Mouse (Mus musculus) MEL (cell line): ENCODE results near the gene Calhm2. TPM values are rescaled to one million over a fixed set of nuclear protein-coding genes. Genes with fewer than 3 reads are reported as not detected.
A peak's percentile ranks its signal among the peaks of the same experiment; 100 is the strongest.

ENCODE experiments used
- DNase-seq: peaks from one replicate; pipeline ENCODE4 v3.0.0; 2011; ENCODE audit warnings: low read depth, low spot score
- H3K27ac ChIP-seq: 2 replicates; pipeline ENCODE4 v1.5.1; 2012; ENCODE audit warnings: low read depth, mild to moderate bottlenecking, control low read depth, low read length, moderate library complexity; ENCODE audit not compliant: control insufficient read depth
- H3K27me3 ChIP-seq, 2 experiments: fragments of 150-350 bp in 1 of 2; sonication (generic) in 1 of 2; 2 replicates each; pipeline ENCODE4 v1.6.1; 2012; ENCODE audit warnings: low read length in 2 of 2, mild to moderate bottlenecking in 2 of 2, improper control_type of control experiment in 1 of 2, moderate library complexity in 1 of 2; ENCODE audit not compliant: insufficient read depth in 2 of 2, control insufficient read depth in 1 of 2
- H3K36me3 ChIP-seq, 2 experiments: 2 replicates each; pipeline ENCODE4 v1.6.1; 2012 to 2014; ENCODE audit warnings: low read length in 2 of 2, improper control_type of control experiment in 1 of 2, inconsistent platforms in 1 of 2, mild to moderate bottlenecking in 1 of 2; ENCODE audit not compliant: insufficient read depth in 2 of 2, control insufficient read depth in 1 of 2
- H3K4me1 ChIP-seq, 2 experiments: fragments of 150-350 bp in 1 of 2; sonication (generic) in 1 of 2; 2 replicates each; pipeline ENCODE4 v1.6.1; 2012; ENCODE audit warnings: low read length in 2 of 2, improper control_type of control experiment in 1 of 2, mild to moderate bottlenecking in 1 of 2; ENCODE audit not compliant: insufficient read depth in 2 of 2, control insufficient read depth in 1 of 2
- H3K4me3 ChIP-seq, 2 experiments: fragments of 150-350 bp in 1 of 2; sonication (generic) in 1 of 2; 2 replicates each; pipeline ENCODE4 v1.5.1; 2012; ENCODE audit warnings: low read depth in 2 of 2, low read length in 2 of 2, mild to moderate bottlenecking in 2 of 2, moderate library complexity in 2 of 2, control low read depth in 1 of 2, improper control_type of control experiment in 1 of 2; ENCODE audit not compliant: control insufficient read depth in 1 of 2, insufficient read depth in 1 of 2
- H3K79me2 ChIP-seq: 2 replicates; pipeline ENCODE4 v1.6.1; 2012; ENCODE audit warnings: mild to moderate bottlenecking, low read length, moderate library complexity; ENCODE audit not compliant: control insufficient read depth, poor library complexity, insufficient read depth
- H3K9ac ChIP-seq: 2 replicates; pipeline ENCODE4 v1.6.1; 2012; ENCODE audit warnings: low read depth, mild to moderate bottlenecking, control low read depth, low read length, moderate library complexity; ENCODE audit not compliant: control insufficient read depth, poor library complexity, severe bottlenecking
- H3K9me3 ChIP-seq: fragments of 150-350 bp; sonication (generic); replicated peaks from 2 replicates; pipeline ENCODE4 v1.6.1; 2012; ENCODE audit warnings: mild to moderate bottlenecking, low read length, improper control_type of control experiment, moderate library complexity; ENCODE audit not compliant: insufficient read depth
- BHLHE40 ChIP-seq: IDR thresholded peaks from 2 replicates; pipeline ENCODE4 v1.6.1; 2012; ENCODE audit warnings: low read depth, mild to moderate bottlenecking, inconsistent platforms, low read length, improper control_type of control experiment, borderline replicate concordance
- CHD1 ChIP-seq: IDR thresholded peaks from 2 replicates; pipeline ENCODE4 v1.6.1; 2012; ENCODE audit warnings: low read depth, mild to moderate bottlenecking, inconsistent platforms, low read length, improper control_type of control experiment
- CHD2 ChIP-seq: IDR thresholded peaks from 2 replicates; pipeline ENCODE4 v1.6.1; 2011; ENCODE audit warnings: low read length, improper control_type of control experiment
- ELF1 ChIP-seq: IDR thresholded peaks from 2 replicates; pipeline ENCODE4 v1.6.1; 2014; ENCODE audit warnings: low read depth, mild to moderate bottlenecking, inconsistent platforms, low read length, improper control_type of control experiment, moderate library complexity
- ETS1 ChIP-seq: IDR thresholded peaks from 2 replicates; pipeline ENCODE4 v1.6.1; 2012; ENCODE audit warnings: low read depth, mild to moderate bottlenecking, inconsistent platforms, low read length, improper control_type of control experiment, moderate library complexity
- GABPA ChIP-seq: IDR thresholded peaks from 2 replicates; pipeline ENCODE4 v1.6.1; 2012; ENCODE audit warnings: low read depth, mild to moderate bottlenecking, inconsistent platforms, low read length, improper control_type of control experiment, moderate library complexity
- HCFC1 ChIP-seq: IDR thresholded peaks from 2 replicates; pipeline ENCODE4 v1.6.1; 2012; ENCODE audit warnings: low read depth, mild to moderate bottlenecking, inconsistent platforms, low read length, improper control_type of control experiment, moderate library complexity
- JUND ChIP-seq: IDR thresholded peaks from 2 replicates; pipeline ENCODE4 v1.6.1; 2011; ENCODE audit warnings: low read depth, mild to moderate bottlenecking, improper control_type of control experiment, low read length
- KAT2A ChIP-seq: conservative IDR thresholded peaks from 2 replicates; pipeline ENCODE4 v1.6.1; 2012; ENCODE audit warnings: low read depth, low read length, improper control_type of control experiment, inconsistent platforms
- MAX ChIP-seq: IDR thresholded peaks from 2 replicates; pipeline ENCODE4 v1.6.1; 2011; ENCODE audit warnings: low read length, improper control_type of control experiment
- MAZ ChIP-seq: IDR thresholded peaks from 2 replicates; pipeline ENCODE4 v1.6.1; 2012; ENCODE audit warnings: low read depth, mild to moderate bottlenecking, inconsistent platforms, low read length, improper control_type of control experiment
- MEF2A ChIP-seq: IDR thresholded peaks from 2 replicates; pipeline ENCODE4 v1.6.1; 2014; ENCODE audit warnings: low read depth, mild to moderate bottlenecking, inconsistent platforms, low read length, improper control_type of control experiment; ENCODE audit not compliant: poor library complexity, insufficient replicate concordance, severe bottlenecking; ENCODE audit errors: extremely low read depth
- MXI1 ChIP-seq: IDR thresholded peaks from 2 replicates; pipeline ENCODE4 v1.6.1; 2011; ENCODE audit warnings: mild to moderate bottlenecking, low read depth, low read length, improper control_type of control experiment
- MYB ChIP-seq: IDR thresholded peaks from 2 replicates; pipeline ENCODE4 v1.6.1; 2011; ENCODE audit warnings: mild to moderate bottlenecking, low read depth, low read length, improper control_type of control experiment
- MYC ChIP-seq: IDR thresholded peaks from 2 replicates; pipeline ENCODE4 v1.6.1; 2011; ENCODE audit warnings: low read depth, mild to moderate bottlenecking, low read length, improper control_type of control experiment, moderate library complexity
- NELFE ChIP-seq: IDR thresholded peaks from 2 replicates; pipeline ENCODE4 v1.6.1; 2011; ENCODE audit warnings: low read depth, low read length, improper control_type of control experiment
- NRF1 ChIP-seq: IDR thresholded peaks from 2 replicates; pipeline ENCODE4 v1.6.1; 2014; ENCODE audit warnings: low read depth, mild to moderate bottlenecking, inconsistent platforms, low read length, improper control_type of control experiment, moderate library complexity; ENCODE audit not compliant: poor library complexity, insufficient read depth, severe bottlenecking
- POLR2A ChIP-seq, 2 experiments: IDR thresholded peaks; 2 replicates each; pipeline ENCODE4 v1.6.1; 2011 to 2012; ENCODE audit warnings: low read length in 2 of 2, mild to moderate bottlenecking in 2 of 2, control low read depth in 1 of 2, improper control_type of control experiment in 1 of 2, low read depth in 1 of 2, moderate library complexity in 1 of 2; ENCODE audit not compliant: control insufficient read depth in 1 of 2, insufficient read depth in 1 of 2, poor library complexity in 1 of 2
- POLR2AphosphoS2 ChIP-seq: IDR thresholded peaks from 2 replicates; pipeline ENCODE4 v1.6.1; 2011; ENCODE audit warnings: low read length, improper control_type of control experiment
- POLR2AphosphoS5 ChIP-seq: IDR thresholded peaks from 2 replicates; pipeline ENCODE4 v1.6.1; 2012; ENCODE audit warnings: low read depth, borderline replicate concordance, mild to moderate bottlenecking, inconsistent platforms, low read length, moderate library complexity, mixed read lengths
- RCOR1 ChIP-seq: IDR thresholded peaks from 2 replicates; pipeline ENCODE4 v1.6.1; 2012; ENCODE audit warnings: low read depth, mild to moderate bottlenecking, inconsistent platforms, low read length, improper control_type of control experiment
- SIN3A ChIP-seq: IDR thresholded peaks from 2 replicates; pipeline ENCODE4 v1.6.1; 2012; ENCODE audit warnings: low read length, improper control_type of control experiment, inconsistent platforms
- SMC3 ChIP-seq: IDR thresholded peaks from 2 replicates; pipeline ENCODE4 v1.6.1; 2011; ENCODE audit warnings: low read depth, low read length, improper control_type of control experiment
- TBP ChIP-seq: IDR thresholded peaks from 2 replicates; pipeline ENCODE4 v1.8.0; 2011; ENCODE audit warnings: low read depth, low read length, improper control_type of control experiment
- TCF12 ChIP-seq: IDR thresholded peaks from 2 replicates; pipeline ENCODE4 v1.6.1; 2014; ENCODE audit warnings: low read depth, mild to moderate bottlenecking, inconsistent platforms, low read length, improper control_type of control experiment, moderate library complexity
- USF1 ChIP-seq: IDR thresholded peaks from 2 replicates; pipeline ENCODE4 v1.6.1; 2014; ENCODE audit warnings: low read depth, mild to moderate bottlenecking, inconsistent platforms, low read length, improper control_type of control experiment, moderate library complexity
- USF2 ChIP-seq, 2 experiments: IDR thresholded peaks; 2 replicates each; pipeline ENCODE4 v1.6.1; 2011 to 2012; ENCODE audit warnings: improper control_type of control experiment in 2 of 2, low read length in 2 of 2, borderline replicate concordance in 1 of 2, inconsistent platforms in 1 of 2, low read depth in 1 of 2, mild to moderate bottlenecking in 1 of 2; ENCODE audit not compliant: insufficient read depth in 1 of 2
- ZC3H11A ChIP-seq: IDR thresholded peaks from 2 replicates; pipeline ENCODE4 v1.6.1; 2012; ENCODE audit warnings: low read depth, mild to moderate bottlenecking, inconsistent platforms, low read length, improper control_type of control experiment
- ZKSCAN1 ChIP-seq: IDR thresholded peaks from 2 replicates; pipeline ENCODE4 v1.6.1; 2012; ENCODE audit warnings: low read depth, mild to moderate bottlenecking, inconsistent platforms, low read length, improper control_type of control experiment, moderate library complexity
- ZMIZ1 ChIP-seq: IDR thresholded peaks from 2 replicates; pipeline ENCODE4 v1.6.1; 2012; ENCODE audit warnings: low read depth, mild to moderate bottlenecking, inconsistent platforms, low read length, improper control_type of control experiment, moderate library complexity
- polyA plus RNA-seq, 2 experiments: library from polyadenylated mRNA; stranded (reverse) in 1 of 2; unstranded in 1 of 2; fragments of >175 nt in 1 of 2; fragments of >200 nt in 1 of 2; gene quantifications; 2 replicates each; pipeline versions ENCODE4 v1.2.1 to v1.2.4; 2012; ENCODE audit warnings: low replicate concordance in 2 of 2, low read depth in 1 of 2; ENCODE audit not compliant: insufficient read length in 2 of 2, insufficient read depth in 1 of 2, missing spikeins in 1 of 2
- total RNA-seq: library from RNA; depleted of rRNA; stranded (reverse); fragments of 300-350 nt; gene quantifications from 2 replicates; pipeline ENCODE4 v1.2.3, GENCODE M21; 2012

Calhm2 gene
- total and polyA plus RNA-seq, 3 experiments = 11.1 to 11.2 TPM; not detected in 1

- no peak for DNase-seq
- Histone ChIP-seq H3K4me1 (no peaks in the 10 kb centered on the region), H3K36me3 (peaks cover 0 to 59% of the 10 kb centered on the region in 2 experiments; a peak in 2 of 4 replicates), H3K79me2 (no peaks in the 10 kb centered on the region), H3K27me3 (no peaks in the 10 kb centered on the region), H3K9ac (no peak overlapping the region), H3K9me3 (no peaks in the 10 kb centered on the region), H3K27ac (no peak overlapping the region), H3K4me3 (no peak overlapping the region)
- TF ChIP-seq SIN3A = no peak
Observed at GRCm38 (mm10) chr19:47101080-47101479, 37.0 kb downstream of the Calhm2 start.

- peak; percentile 100 for DNase-seq
- Histone ChIP-seq H3K27ac (peak within 1 kb of the TSS; percentile 66), H3K4me3 (peak within 1 kb of the TSS; percentile 75 to 89), H3K9ac (peak within 1 kb of the TSS; percentile 86), H3K27me3 (no peaks in the 10 kb centered on the region), H3K36me3 (peaks cover 31 to 37% of the 10 kb centered on the region in 2 experiments), H3K9me3 (no peaks in the 10 kb centered on the region), H3K4me1 (peaks cover 10 to 18% of the 10 kb centered on the region in 2 experiments), H3K79me2 (peaks cover 71% of the 10 kb centered on the region)
- peak; percentile 99 for TF ChIP-seq POLR2A (IDR thresholded peaks at IDR 0.05; ENCODE audit: control insufficient read depth in 1 of 2, insufficient read depth in 1 of 2, low read depth in 1 of 2, low read length in 2 of 2, poor library complexity in 1 of 2)
- TF ChIP-seq MYB = no peak
- peak; percentile 17; the same call in 1 of the 2 replicates for TF ChIP-seq RCOR1
- TF ChIP-seq KAT2A = peak; percentile 85
- TF ChIP-seq USF1 = peak; percentile 41
- peak; percentile 98 for TF ChIP-seq MYC
- peak; percentile 100 for TF ChIP-seq MAZ
- TF ChIP-seq POLR2AphosphoS2 = peak; percentile 98
- TF ChIP-seq MAX = peak; percentile 94
- peak; percentile 91 for TF ChIP-seq TBP
- peak; percentile 99 for TF ChIP-seq SIN3A
- TF ChIP-seq JUND = no peak
- 0 out of 2 replicates have a peak, but pooled peaks have one; percentile 49 for TF ChIP-seq POLR2AphosphoS5
- TF ChIP-seq ZMIZ1 = peak; percentile 84
- peak; percentile 93 for TF ChIP-seq ELF1
- peak; percentile 72 for TF ChIP-seq TCF12
- no peak for TF ChIP-seq CHD1
- TF ChIP-seq MXI1 = peak; percentile 100
- TF ChIP-seq CHD2 = no peak; the same call in 1 of the 2 replicates
- TF ChIP-seq GABPA = no peak
- peak; percentile 95 for TF ChIP-seq HCFC1
- TF ChIP-seq ZC3H11A = no peak
- TF ChIP-seq MEF2A = 0 out of 2 replicates have a peak, but pooled peaks have one; percentile 22
- no peak for TF ChIP-seq USF2 (IDR thresholded peaks at IDR 0.05; ENCODE audit: borderline replicate concordance in 1 of 2, insufficient read depth in 1 of 2, low read depth in 1 of 2, low read length in 2 of 2)
- no peak for TF ChIP-seq SMC3
- TF ChIP-seq NELFE = peak; percentile 99
- no peak for TF ChIP-seq ZKSCAN1
- peak; percentile 29; the same call in 1 of the 2 replicates for TF ChIP-seq ETS1
- peak; percentile 56; the same call in 1 of the 2 replicates for TF ChIP-seq NRF1
- TF ChIP-seq BHLHE40 = peak; percentile 97
Observed at GRCm38 (mm10) chr19:47090550-47091156, 47.4 kb downstream of the Calhm2 start, which contains the start of the genes Usmg5 and Pdcd11. Usmg5 (minus strand) TSS chr19:47090647. Pdcd11 (plus strand) TSS chr19:47090768.
